Mouse (Mus musculus) G1E (cell line): ENCODE results near the gene Ttc26. TPM values are rescaled to one million over a fixed set of nuclear protein-coding genes. Genes with fewer than 3 reads are reported as not detected.
A peak's percentile ranks its signal among the peaks of the same experiment; 100 is the strongest.

ENCODE experiments used
- ATAC-seq: 2 replicates; pipeline ENCODE4 v1.8.0; 2016; ENCODE audit warnings: mild to moderate bottlenecking; ENCODE audit not compliant: insufficient number of reproducible peaks, poor library complexity, low FRiP score, severe bottlenecking; ENCODE audit errors: extremely low read depth
- DNase-seq: peaks from one replicate; pipeline ENCODE4 v3.0.0; 2012; ENCODE audit warnings: low spot score
- H3K27me3 ChIP-seq: 2 replicates; pipeline ENCODE4 v1.6.1; 2012; ENCODE audit warnings: mild to moderate bottlenecking, low read length, inconsistent platforms; ENCODE audit not compliant: insufficient read depth
- H3K36me3 ChIP-seq: replicated peaks from 2 replicates; pipeline ENCODE3; 2012; ENCODE audit warnings: mild to moderate bottlenecking, inconsistent platforms
- H3K4me1 ChIP-seq: 2 replicates; pipeline ENCODE4 v1.6.1; 2012; ENCODE audit warnings: low read depth, low read length, inconsistent platforms, mixed read lengths; ENCODE audit not compliant: insufficient read depth
- H3K4me3 ChIP-seq: 2 replicates; pipeline ENCODE4 v1.5.1; 2012; ENCODE audit warnings: low read depth, mild to moderate bottlenecking, inconsistent platforms, low read length, moderate library complexity, mixed read lengths
- H3K9me3 ChIP-seq: replicated peaks from 2 replicates; pipeline ENCODE4 v1.6.1; 2012; ENCODE audit warnings: inconsistent platforms
- CTCF ChIP-seq: IDR thresholded peaks from 2 replicates; pipeline ENCODE4 v1.5.1; 2012; ENCODE audit warnings: low read depth, low read length, inconsistent platforms, mixed read lengths
- GATA1 ChIP-seq: IDR thresholded peaks from 2 replicates; pipeline ENCODE4 v1.6.1; 2012; ENCODE audit warnings: borderline replicate concordance, low read length, inconsistent platforms, mixed read lengths
- GATA2 ChIP-seq: IDR thresholded peaks from 2 replicates; pipeline ENCODE4 v1.6.1; 2012; ENCODE audit warnings: low read depth, low read length, inconsistent platforms, borderline replicate concordance
- POLR2AphosphoS5 ChIP-seq: IDR thresholded peaks from 2 replicates; pipeline ENCODE4 v1.6.1; 2012; ENCODE audit warnings: low read depth, low read length, inconsistent platforms; ENCODE audit not compliant: insufficient replicate concordance
- TAL1 ChIP-seq: conservative IDR thresholded peaks from 2 replicates; pipeline ENCODE4 v1.6.1; 2012; ENCODE audit warnings: low read depth, low read length, inconsistent platforms, mixed read lengths
- polyA plus RNA-seq: library from polyadenylated mRNA; stranded (reverse); fragments of >175 nt; gene quantifications from 2 replicates; pipeline ENCODE4 v1.2.3, GENCODE M21; 2012
- total RNA-seq, 2 experiments: library from RNA; stranded (forward) in 1 of 2; stranded (reverse) in 1 of 2; fragments of 200-1000 nt in 1 of 2; fragments of >200 nt in 1 of 2; fragmentation: Nextera tagmentation in 1 of 2; gene quantifications; 2 replicates each; pipeline ENCODE4 v1.2.3; 2014 to 2017

Gene Ttc26
- total RNA-seq (2014; fragmentation: Nextera tagmentation) = 6.1 and 6.5 TPM in 2 replicates
- 2.7 and 5.9 TPM in 2 replicates for total RNA-seq (2017)
- polyA plus RNA-seq = 0.31 and 0.89 TPM in 2 replicates

GRCm38 (mm10) chr6:38381129-38381771 is at the start of gene Ttc26:
Ttc26 (plus strand) TSS chr6:38381469.
- no peaks in the 10 kb centered on the region for H3K9me3 ChIP-seq
- no peak for TF ChIP-seq CTCF
- TF ChIP-seq GATA1 = no peak
- TF ChIP-seq GATA2 = no peak
- no peak for TF ChIP-seq POLR2AphosphoS5
- TF ChIP-seq TAL1 = no peak
- H3K36me3 ChIP-seq = peaks cover 6% of the 10 kb centered on the region
- H3K4me1 ChIP-seq = peaks cover 17% of the 10 kb centered on the region
- no peaks in the 10 kb centered on the region for H3K27me3 ChIP-seq
- peak; percentile 67 for DNase-seq
- H3K4me3 ChIP-seq = peak within 1 kb of the TSS; percentile 73
- ATAC-seq = peak; percentile 83

DNA sequence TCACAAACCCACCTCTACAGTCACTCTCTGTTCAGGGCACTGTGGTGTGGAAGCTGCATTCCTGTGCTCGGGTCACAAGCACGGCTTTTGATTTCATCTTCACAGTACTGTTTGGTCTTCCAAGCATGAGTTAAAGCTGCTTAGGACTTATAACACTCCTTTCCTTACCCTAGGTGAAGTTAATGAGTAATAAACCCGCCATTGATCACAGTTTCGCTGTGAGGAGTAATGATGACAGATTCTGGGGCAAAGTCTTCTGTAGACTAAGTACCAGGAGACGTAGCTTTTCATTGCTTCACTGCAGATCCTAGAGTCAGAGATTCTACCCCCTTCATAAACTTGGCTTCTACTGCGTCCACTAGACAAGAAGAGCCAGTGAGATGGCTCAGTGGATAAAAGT is 46.0 kb upstream of the Ttc26 start:
- no peak for TF ChIP-seq GATA1
- TF ChIP-seq TAL1 = no peak
- no peak for TF ChIP-seq POLR2AphosphoS5
- TF ChIP-seq CTCF = no peak
- TF ChIP-seq GATA2 = no peak
- DNase-seq = no peak
- Histone ChIP-seq H3K36me3 (peaks cover 95% of the 10 kb centered on the region), H3K4me3 (no peak overlapping the region), H3K4me1 (peaks cover 31% of the 10 kb centered on the region), H3K27me3 (no peaks in the 10 kb centered on the region), H3K9me3 (no peaks in the 10 kb centered on the region)
- no peak for ATAC-seq

DNA sequence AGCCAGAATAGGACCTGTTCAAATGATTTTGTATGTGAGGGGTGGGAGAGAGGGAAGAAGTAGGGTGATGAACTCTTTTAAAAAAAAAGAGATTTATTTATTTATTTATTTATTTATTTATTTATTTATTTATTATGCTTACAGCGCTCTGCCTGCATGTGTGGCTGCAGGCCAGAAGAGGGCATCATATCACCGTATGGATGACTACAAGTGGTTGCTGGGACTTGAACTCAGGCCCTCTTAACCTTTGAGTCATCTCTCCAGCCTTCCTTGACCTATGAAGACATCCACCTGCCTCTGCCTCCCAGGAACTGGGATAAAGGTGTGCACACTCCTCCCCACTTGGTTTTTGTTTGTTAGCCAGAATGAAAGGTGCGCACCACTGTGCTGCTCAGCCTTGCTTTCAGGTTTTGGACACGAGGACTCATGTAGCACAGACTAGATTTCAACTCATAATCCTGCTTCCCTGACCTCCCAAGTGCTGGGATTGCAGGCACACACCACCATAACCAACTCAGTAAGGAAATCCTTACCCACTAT is 44.0 kb upstream of the Ttc26 start:
- H3K9me3 ChIP-seq = no peaks in the 10 kb centered on the region
- H3K4me3 ChIP-seq = no peak overlapping the region
- peaks cover 87% of the 10 kb centered on the region for H3K36me3 ChIP-seq
- DNase-seq (no peak), ATAC-seq (no peak)
- no peak for TF ChIP-seq TAL1
- TF ChIP-seq POLR2AphosphoS5 = no peak
- no peaks in the 10 kb centered on the region for H3K27me3 ChIP-seq
- peaks cover 49% of the 10 kb centered on the region for H3K4me1 ChIP-seq

GRCm38 (mm10) chr6:38337951-38338350 is 43.3 kb upstream of the Ttc26 start:
- no peak for ATAC-seq
- H3K4me1 ChIP-seq = peaks cover 55% of the 10 kb centered on the region

GRCm38 (mm10) chr6:38339078-38339477 is 42.2 kb upstream of the Ttc26 start:
- no peaks in the 10 kb centered on the region for H3K9me3 ChIP-seq
- peaks cover 76% of the 10 kb centered on the region for H3K36me3 ChIP-seq
- DNase-seq (no peak), ATAC-seq (no peak)
- peaks cover 66% of the 10 kb centered on the region for H3K4me1 ChIP-seq
- no peak for TF ChIP-seq GATA1
- H3K4me3 ChIP-seq = no peak overlapping the region
- H3K27me3 ChIP-seq = no peaks in the 10 kb centered on the region

More at GRCm38 (mm10) chr6:38337951-38338350, 43.3 kb upstream of the Ttc26 start:
- no peak for DNase-seq
- H3K9me3 ChIP-seq = no peaks in the 10 kb centered on the region
- peaks cover 82% of the 10 kb centered on the region for H3K36me3 ChIP-seq
- TF ChIP-seq GATA2 (no peak), POLR2AphosphoS5 (no peak), CTCF (no peak), TAL1 (no peak), GATA1 (no peak)
- no peaks in the 10 kb centered on the region for H3K27me3 ChIP-seq
- no peak overlapping the region for H3K4me3 ChIP-seq

DNA sequence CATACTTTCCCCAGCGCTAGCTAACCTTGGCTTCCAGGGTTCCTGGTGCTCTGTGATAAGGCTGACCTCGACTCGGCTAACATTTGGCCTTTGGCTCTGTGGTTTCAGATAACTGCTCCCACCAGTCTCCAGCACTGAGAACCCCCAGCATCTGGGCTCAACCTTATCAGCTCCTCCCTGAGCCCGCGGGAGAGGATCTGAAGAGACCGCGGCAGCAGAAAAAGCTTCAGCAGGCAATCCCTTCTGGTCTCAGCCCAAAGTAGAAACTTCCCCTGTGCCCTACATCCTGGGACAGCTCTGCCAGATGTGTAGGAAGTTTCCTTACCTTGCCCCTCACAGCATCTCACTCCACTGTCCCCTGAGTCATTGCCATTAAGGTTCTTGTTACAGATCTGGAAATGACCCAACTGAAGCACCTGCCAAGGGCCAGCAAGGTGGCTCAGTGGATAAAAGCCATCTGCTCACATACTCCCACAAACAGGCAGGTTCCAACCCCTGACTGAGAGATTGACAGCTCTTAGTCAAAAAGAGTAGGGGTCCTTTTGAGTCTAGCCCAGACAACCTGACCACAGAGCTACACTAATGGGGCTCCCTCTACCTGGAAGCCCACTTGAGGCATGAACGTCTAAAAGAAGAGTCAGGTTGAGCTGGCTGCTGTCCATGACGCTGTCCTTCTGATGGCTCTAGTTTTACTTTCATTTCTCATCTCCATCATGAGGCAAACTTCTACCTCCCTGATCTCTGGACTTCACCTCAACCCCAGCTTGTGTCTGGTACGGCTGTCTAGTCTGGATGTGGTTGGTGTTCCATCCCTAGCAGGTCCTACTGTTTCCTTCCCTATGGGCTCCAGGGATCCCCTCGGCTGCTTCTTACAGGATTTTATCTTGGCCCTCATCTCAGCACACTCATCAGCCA is 39.3 kb upstream of the Ttc26 start:
- Histone ChIP-seq H3K4me3 (peak overlapping the region; percentile 69), H3K9me3 (no peaks in the 10 kb centered on the region), H3K36me3 (peaks cover 60% of the 10 kb centered on the region), H3K4me1 (peaks cover 91% of the 10 kb centered on the region), H3K27me3 (no peaks in the 10 kb centered on the region)
- peak; percentile 80 for ATAC-seq
- DNase-seq = peak; percentile 87
- TF ChIP-seq TAL1 = peak; percentile 94
- TF ChIP-seq GATA1 = no peak
- TF ChIP-seq GATA2 = no peak
- no peak for TF ChIP-seq CTCF
